ENCODE assay signal across 8 mouse cellular contexts in the genomic region with DNA sequence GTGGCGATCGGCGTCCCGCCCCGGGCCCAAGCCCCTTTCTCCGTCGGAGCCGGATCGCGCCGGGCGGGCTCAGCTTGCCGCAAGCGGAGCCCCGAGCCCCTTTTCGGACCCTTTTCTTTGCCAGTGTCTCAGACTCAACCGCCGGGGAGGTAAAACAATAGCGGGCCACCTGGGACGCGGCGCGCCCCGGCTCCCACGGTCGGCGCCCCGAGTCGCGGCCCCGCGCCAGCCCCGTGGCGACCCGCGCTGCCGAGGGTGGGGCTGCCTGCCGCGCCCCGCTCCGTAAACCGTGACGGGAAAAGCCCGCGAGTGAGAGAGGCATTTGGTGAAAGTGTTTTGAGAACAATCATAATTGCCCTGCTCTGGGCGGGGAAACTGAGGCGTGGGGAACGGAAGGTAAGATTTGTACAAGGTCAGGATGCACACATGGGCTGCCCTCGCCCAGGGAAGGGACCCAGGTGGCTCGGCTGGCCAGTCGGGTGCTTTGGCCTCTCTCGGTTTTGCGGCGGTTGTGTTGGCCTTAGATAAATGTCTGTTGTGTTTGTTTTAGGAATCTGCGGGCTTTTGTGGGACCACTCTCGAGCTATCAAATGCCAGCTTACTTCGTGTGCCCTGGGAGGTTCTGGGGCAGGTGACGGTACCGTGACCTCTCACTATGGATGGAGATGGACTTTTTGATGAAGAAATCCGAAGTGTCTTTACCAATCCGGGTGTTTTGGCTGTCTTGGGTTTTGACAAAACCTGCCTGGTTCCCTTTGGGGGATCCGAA. TPM values are rescaled to one million over a fixed set of nuclear protein-coding genes. Genes with fewer than 3 reads are reported as not detected.
A peak's percentile ranks its signal among the peaks of the same experiment; 100 is the strongest.
DNase-seq lines count a peak whose midpoint lies in the region; ATAC-seq lines count a peak whose summit lies in the region.

No protein-coding gene starts in this region.

- H3K9me3 ChIP-seq in hindbrain, embryonic 10.5 days, result no peaks in the 10 kb centered on the region
- H3K9me3 ChIP-seq in liver, embryonic 16.5 days (replicated peaks; ENCODE audit: control insufficient read depth, low read length), result no peaks in the 10 kb centered on the region

- H3K4me2 ChIP-seq in liver, embryonic 16.5 days (ENCODE audit: low read depth, low read length), result peak overlapping the region; percentile 99

- peak overlapping the region; percentile 74 for H3K9ac ChIP-seq in liver, embryonic 16.5 days (ENCODE audit: low read depth, low read length)

- peak overlapping the region; percentile 94 for H3K27ac ChIP-seq in hindbrain, embryonic 10.5 days
- H3K27ac ChIP-seq in liver, embryonic 16.5 days (ENCODE audit: low read length), result peak overlapping the region; percentile 46; the same call in 1 of the 2 replicates

- ATAC-seq in liver, embryonic 16.5 days (ENCODE audit: low read depth), result peak; percentile 52

- DNase-seq in adrenal gland, adult 18-20 months (ENCODE audit: low spot score in 2 of 2), result peak; percentile 22 to 39
- no peak for DNase-seq in adrenal gland, postnatal 14 days
- peak; percentile 32 for DNase-seq in right cerebral cortex, postnatal 25 days
- no peak for DNase-seq in right cerebral cortex, adult 18-20 months
- no peak for DNase-seq in hindbrain, embryonic 10.5 days (ENCODE audit: low spot score)
- no peak for DNase-seq in adipocyte (ENCODE audit: low spot score)
- no peak for DNase-seq in natural killer cell, adult 2 months (ENCODE audit: low spot score in 2 of 2)

- peaks cover 72% of the 10 kb centered on the region for H3K4me1 ChIP-seq in hindbrain, embryonic 10.5 days (replicated peaks)
- peaks cover 34% of the 10 kb centered on the region for H3K4me1 ChIP-seq in liver, embryonic 16.5 days (ENCODE audit: control insufficient read depth, low read depth, low read length)

- H3K4me3 ChIP-seq in hindbrain, embryonic 10.5 days, result peak overlapping the region; percentile 91
- H3K4me3 ChIP-seq in liver, embryonic 16.5 days (ENCODE audit: low read depth, low read length), result peak overlapping the region; percentile 76

- H3K36me3 ChIP-seq in hindbrain, embryonic 10.5 days, result no peaks in the 10 kb centered on the region
- H3K36me3 ChIP-seq in liver, embryonic 16.5 days (ENCODE audit: control insufficient read depth, insufficient read depth), result no peaks in the 10 kb centered on the region

- under 1% methylated on average over 62 of the region's 62 CpGs for WGBS in hindbrain, embryonic 10.5 days
- under 1% methylated on average over 62 of the region's 62 CpGs for WGBS in liver, embryonic 16.5 days (ENCODE audit: insufficient replicate concordance)

- H3K27me3 ChIP-seq in hindbrain, embryonic 10.5 days (ENCODE audit: insufficient read depth, poor library complexity, severe bottlenecking), result peaks cover 25% of the 10 kb centered on the region
- peaks cover 7% of the 10 kb centered on the region; the same call in 1 of the 2 replicates for H3K27me3 ChIP-seq in liver, embryonic 16.5 days (ENCODE audit: control insufficient read depth, insufficient read depth, low read depth, low read length)

RNA-seq across cellular contexts. Expression of a gene that starts 0.6 kb away (rescaled TPM):
- 1 to 10 TPM; 3.1 to 3.8 TPM for total RNA-seq in adrenal gland, adult 18-20 months (2021)
- total RNA-seq in adrenal gland, postnatal 14 days (2021), result 5.1 and 6.6 TPM in 2 replicates
- 29.9 and 37.4 TPM in 2 replicates for polyA plus RNA-seq in hindbrain, embryonic 10.5 days (2016; fragmentation: Nextera tagmentation; extraction: Ambion mirVana)
- polyA plus RNA-seq in liver, embryonic 16.5 days (2015; fragmentation: Nextera tagmentation; extraction: Ambion mirVana), result 3.8 and 4.3 TPM in 2 replicates

Comparison
In these comparisons a context has a peak if more than half of its experiments do, and no peak if none do; other contexts are left out.
1. DNase-seq: peak in adrenal gland, adult 18-20 months (2 of 2) and right cerebral cortex, postnatal 25 days (single experiment); none in adrenal gland, postnatal 14 days (single experiment), right cerebral cortex, adult 18-20 months (single experiment), hindbrain, embryonic 10.5 days (single experiment), adipocyte (single experiment) and natural killer cell, adult 2 months (0 of 2).